Mouse (Mus musculus) A20 (cell line): ENCODE results near the gene Mrps7.

ENCODE experiments used
- DNase-seq: peaks from one replicate; pipeline ENCODE4 v3.0.0-alpha.2; 2011; ENCODE audit warnings: low read depth, low spot score

Gene Mrps7

DNA sequence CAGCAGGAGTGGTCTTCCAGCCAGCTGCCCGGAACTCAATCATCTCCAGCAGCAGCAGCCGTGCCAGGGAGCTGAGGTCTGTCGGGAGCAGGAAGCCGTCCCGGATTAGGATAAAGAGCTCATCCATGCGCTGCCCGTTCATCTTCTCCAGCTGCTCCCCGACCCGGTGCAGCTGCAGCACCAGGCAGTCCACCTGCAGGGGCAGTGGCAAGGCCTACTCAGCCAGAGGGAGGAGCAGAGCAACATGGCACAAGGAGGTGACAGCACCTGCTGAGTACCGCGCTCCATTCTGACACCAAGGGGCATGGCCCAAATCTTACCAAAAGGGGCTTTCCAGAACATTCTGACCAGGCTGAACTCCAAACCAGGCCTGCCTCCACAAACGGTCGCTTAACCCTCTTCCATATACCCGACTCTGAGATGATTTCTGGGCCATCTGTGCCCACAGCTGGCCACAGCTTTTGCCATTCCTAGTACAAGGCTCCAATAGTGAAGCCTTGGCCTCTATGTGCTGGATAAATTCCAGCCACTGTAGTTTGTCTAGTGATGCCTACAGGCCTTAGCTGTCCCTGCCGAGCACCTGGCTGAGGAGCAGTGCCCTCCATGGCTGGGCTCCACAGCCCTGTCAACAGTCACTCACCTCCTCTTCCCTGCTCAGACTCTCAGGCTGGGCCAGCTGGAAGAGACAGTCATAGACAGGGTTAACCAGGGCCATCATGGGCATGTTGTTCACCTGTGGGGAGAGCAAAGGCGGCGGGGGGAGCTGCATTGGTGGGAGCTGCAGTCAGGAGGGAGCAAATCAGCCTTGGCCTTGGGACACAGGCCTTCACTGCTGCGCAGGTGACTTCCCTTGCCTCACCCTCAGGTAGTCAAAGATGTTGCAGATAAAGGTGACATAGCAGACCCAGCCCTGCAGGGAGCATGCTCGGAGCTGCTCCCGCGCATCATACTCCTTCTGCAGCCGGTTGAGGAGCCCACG lies 5.0 kb downstream of the Mrps7 start:
- DNase-seq = peak; percentile 61

DNA sequence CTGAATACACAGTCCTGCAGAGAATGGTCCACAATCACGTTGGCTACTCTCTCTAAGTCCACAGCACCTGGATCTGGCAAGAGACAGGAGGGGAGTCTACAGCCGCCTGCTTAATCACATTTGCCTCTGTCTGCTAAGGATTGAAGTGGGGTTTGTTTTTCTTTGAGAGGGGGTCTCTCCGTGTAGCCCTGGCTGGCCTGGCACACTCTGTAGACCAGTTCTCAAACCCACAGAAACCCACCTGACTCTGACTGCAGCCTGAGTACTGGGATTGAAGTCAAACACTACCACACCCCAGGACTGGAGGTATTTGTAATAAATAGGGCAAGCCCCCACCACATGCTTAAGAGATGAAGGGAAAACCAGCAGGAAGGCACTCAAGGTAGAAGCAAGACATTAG lies 5.9 kb downstream of the Mrps7 start:
- DNase-seq = no peak

DNA sequence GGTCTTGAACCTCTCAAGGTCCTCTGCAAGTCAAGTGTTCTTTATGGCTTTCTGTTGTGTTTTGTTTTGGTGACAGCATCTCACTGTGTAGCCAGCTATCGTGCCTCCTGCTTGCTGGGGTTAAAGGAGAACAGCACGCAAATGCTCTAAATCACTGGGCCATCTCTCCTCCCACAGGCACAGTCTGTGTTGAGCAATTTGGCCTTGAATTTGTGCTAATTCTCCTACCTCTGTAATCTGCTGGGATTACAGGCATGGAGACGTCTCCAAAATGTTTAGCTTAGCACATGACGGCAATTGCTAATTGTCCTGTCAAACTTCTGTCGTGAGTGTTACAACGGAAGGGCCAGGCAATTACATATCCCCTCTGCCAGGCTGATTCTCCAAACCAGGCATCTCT lies 7.4 kb downstream of the Mrps7 start:
- DNase-seq = no peak

DNA sequence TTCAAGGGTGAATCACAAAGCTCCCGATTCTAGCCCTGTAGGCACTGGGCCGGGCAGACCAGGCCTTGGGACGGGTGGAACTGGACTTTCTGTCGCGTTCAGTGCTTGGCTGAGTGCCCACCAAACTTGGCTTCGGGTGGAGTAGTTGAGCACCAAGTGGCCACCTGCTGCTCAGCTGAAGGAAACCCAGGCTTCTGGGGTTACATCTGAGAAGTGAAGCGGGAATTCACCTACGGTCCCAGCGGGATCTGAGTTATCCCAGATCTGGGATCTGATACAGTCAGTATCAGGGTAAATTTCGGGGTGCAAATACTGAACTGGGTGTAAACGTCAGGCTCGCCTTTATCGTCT lies 8.3 kb downstream of the Mrps7 start:
- peak; percentile 76 for DNase-seq

DNA sequence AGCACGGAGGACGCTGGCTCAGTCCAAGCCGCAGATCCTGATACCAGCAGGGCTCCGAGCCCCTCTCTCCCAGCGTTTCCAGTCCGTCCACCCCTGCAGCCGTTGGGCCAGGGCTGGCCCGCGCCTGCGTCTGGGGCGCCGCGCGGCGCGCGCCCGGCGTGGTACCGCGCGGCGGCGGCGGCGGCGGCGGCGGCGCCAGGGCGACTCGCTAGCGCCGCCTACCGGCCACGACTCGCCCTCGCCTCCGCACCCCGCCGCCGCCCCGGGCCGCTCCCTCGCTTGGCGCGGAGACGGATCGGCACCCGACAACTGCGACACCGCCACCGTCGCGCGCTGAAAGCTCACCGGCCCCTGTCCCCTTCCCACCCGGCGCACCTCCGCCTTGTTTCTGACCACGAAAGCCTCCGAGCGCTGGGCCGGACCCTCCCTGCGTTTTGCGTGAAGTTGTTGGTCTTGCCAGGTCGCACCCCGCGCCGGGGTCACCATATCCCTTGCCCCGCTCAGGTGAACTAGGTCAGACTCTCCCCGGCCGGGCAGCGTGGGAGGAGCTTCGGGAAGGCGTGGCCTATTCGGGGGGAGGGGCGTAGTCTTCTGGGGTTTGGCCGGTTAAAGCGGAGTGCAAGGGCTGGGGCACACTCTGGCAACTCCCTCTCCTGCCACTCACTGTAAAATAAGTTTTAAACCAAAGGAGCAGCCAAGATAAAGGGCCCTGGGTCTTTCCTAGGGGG lies 8.8 kb downstream of the Mrps7 start, which contains the start of gene Mif4gd:
Mif4gd (minus strand) TSS at position 560 of the 728 bp plus-strand sequence.
- peak; percentile 100 for DNase-seq

DNA sequence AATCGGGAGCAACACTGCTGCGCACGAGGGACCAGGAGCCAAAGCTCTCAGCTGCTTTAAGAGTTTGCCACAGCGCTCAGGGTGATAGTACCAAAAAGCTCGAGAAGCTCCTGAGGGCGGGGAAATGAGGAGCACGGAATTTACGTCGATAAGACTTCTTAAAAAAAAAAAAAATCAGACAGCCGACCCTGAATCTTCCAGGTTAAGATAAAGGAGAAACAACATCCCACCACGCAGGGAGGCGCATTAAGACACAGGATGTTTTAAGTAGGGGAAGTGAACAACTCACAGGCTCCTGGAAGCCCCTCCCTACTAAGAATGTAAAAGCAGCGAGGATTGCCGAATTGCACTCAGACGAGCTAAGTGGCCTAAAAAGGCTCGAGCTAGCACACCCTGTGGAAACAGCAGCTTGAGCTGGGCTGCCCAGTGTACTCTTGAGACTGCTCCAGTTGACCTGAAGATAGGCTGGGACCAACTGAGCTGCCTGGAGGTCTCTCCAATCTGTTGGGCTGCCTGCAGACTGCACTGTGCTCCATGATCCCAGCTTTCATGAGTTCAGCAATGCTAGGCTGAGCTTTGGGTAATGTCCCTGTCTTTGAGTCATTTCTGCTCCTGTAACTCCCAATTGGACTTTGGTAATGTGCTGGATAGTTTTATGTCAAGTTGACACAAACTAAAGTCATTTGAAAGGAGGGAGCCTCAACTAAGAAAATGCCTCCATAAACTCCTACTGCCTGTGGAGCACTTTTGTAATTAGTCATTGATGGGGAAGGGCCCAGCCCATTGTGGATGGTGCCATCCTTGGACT lies 9.6 kb downstream of the Mrps7 start:
- DNase-seq = no peak

DNA sequence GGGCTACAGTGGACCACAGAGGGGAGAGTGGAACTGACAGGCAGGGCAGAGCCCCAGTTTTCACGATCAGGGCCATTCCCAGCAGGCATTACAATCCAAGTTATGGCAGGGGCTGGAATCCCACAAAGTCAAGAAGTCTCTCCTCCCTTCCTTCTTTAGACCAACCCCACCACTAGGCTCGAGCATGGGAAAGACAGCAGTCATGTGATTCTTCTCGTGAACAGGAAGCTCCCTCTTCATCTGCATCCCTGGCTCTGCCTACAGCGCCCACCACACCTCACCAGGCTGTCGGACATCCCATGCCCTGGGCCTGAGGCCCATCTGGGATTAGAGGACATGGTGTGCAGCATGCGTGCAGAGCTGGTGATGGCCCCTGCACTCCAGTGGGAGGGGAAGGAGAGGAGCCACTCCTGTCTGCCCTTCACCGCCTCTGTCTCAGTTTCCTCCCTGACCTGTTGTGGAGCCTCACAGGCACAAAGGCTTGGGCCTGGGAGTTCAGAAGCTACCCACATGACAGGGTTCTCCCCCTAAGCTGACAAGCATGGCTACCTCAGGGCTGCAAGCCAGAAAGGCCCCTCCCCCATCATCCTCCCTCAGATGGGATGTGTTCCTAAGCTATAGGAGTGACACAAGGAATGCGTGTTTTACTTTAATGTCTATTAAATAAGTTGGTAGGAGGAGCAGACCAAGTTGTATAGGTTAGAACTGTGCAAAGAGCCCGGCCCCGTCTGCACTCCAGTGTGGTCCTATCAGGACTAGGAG lies 10.8 kb downstream of the Mrps7 start:
- DNase-seq = peak; percentile 32

DNA sequence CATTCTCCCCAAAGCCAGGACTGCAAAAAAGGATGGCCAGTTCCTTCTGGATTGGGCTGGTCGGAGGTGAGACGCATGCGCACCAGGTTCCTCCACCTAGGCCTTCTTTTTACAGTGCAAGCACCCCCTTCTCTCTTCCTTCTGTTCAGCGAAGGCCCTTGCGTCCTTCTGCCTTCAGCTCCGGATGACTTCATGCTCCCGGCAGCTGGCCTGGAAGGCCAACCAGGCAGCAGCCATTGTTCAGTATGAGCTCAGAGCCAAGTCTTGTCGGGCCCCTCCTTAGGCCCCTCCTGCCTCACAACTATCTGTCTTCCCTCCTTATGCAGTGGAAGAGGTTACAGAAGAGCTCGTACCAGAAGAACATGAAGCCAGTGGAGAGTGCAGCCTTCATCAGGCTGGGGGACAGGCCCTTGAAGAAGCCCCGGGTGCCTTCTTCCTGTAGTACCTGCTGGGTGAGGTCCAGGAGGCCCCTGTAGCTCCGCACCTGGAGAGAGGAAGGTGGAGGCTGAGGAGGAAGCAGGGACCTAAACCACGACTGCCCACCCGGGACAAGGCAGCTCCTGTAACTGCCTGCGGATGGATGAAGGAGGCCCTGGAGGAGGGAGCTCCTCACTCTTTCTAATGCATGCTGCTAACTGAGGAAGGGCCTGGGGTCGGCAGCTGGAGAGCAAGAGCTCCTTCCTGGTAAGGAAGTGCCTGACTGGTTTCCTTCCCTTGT lies 11.5 kb downstream of the Mrps7 start:
- no peak for DNase-seq

DNA sequence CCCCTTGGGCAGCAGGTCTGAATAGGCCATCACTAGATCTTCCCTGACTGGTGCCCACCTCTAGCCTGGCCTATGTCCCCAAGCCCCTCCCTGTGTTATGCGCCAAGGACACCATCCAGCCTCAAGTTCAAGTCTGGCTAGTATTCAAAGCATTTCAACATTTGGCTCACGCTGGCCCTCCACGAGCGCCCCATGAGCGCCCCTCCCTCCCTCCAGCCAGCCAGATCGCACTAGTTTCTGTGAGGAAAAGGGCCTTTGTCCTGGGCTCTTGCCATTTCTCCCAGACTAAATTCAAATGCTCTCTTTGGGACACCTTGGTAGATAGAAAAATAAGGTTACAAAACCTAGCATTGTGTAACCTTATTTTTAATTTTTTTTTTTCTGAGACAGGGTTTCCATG lies 12.2 kb downstream of the Mrps7 start:
- DNase-seq = no peak

DNA sequence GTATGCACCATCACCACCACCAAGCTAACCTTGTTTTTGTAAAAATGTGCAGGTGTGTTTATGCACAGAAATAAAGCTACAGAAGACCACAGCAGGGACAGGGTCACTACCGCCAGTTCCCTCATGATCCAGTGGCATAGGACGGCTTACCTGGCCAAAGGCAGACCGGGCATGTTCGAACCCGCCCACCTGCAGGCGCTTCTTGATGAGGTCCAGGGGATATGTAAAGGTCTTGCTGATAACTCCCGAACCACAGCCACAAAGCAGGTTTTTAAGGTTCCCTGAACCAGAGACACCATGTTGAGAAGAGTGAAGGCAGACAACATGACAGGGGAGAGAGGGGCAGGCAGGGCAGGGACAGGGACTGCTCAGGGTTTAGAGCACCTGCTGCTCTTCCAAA lies 12.6 kb downstream of the Mrps7 start:
- DNase-seq = no peak

DNA sequence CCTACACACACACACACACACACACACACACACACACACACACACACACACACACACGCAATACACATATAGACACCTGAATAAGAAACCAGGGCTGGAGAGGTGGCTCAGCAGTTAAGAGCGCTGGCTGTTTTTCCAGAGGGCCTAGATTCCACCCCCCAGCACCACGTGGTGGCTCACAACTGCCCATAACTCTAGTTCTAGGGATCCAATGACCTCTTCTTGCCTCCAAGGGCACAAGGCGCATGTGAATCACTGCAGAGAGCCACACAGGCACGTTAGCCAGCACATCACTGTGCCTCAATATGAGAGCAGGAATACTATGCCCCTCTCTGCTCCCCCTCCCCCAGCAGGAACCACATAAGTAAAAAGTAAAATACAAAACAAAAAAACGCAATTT lies 13.2 kb downstream of the Mrps7 start:
- DNase-seq = no peak

DNA sequence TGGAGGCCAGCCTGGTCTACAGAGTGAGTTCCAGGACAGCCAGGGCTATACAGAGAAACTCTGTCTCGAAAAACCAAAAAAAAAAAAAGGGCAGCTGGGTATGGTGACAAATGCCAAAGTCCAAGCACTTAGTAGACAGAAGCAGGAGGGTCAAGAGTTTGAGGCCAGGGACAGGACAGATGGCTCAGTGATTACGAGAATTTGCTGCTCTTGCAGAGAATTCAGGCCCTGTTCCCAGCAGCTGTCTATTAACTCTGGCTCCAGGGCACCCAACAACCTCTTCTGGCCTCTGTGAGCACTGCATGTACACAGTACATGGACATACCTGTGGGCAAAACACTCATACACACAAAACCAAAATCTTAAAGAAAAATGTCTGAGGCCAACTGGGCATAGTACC lies 14.3 kb downstream of the Mrps7 start:
- DNase-seq = no peak

DNA sequence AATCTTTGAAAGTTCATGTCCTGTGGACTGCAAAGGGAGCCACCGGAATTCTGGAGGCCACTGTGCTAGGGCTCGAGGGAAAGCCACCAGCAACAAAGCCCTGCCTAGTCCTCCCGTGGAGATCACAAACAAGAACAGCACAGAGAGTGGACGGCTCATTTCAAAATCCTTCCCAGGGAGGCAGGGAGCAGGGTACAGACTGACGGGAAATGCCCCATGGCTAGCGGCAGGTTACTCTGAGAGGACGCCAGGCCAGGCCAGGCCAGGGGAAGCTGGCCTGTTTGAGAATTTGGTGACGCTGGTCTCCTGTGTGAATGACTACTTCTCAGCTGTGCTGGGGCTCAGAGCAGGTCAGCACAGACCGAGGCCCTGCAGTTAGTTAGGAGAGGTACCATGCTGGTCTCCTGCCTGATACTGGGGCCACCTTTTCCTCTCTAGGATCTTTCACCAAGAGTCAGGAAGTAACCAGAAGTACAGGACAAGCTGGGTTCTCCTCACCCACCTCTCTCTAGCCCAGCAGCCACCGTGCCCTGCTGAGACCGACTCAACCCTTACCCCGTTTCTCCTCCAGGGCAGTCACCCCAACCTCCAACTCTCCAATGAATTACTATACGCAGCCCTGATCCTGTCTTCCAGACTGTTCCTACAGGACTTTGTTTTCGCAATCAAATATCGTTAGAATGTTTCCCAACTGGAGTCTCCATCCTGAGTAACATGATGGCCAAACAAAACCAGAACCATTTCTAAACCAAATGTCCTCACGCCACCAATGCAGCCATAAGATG lies 15.2 kb downstream of the Mrps7 start:
- DNase-seq = no peak

DNA sequence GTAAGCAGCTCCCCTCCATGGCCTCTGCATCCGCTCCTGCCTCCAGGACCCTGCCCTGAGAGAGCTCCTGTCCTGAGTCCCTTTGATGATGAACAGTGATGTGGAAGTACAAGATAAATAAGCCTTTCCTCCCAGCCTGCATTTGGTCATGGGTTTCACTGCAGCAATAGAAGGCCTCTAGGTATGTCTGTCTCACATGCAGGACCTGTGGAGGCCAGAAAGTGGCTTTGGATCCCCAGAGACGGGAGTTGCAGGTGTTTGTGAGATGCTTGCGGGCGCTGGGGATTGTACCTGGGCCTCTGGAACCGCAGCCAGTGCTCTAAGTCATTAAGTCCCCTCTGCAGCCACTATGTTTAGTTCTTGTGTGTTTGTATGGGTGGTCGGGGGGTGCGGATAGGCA lies 16.2 kb downstream of the Mrps7 start:
- no peak for DNase-seq

DNA sequence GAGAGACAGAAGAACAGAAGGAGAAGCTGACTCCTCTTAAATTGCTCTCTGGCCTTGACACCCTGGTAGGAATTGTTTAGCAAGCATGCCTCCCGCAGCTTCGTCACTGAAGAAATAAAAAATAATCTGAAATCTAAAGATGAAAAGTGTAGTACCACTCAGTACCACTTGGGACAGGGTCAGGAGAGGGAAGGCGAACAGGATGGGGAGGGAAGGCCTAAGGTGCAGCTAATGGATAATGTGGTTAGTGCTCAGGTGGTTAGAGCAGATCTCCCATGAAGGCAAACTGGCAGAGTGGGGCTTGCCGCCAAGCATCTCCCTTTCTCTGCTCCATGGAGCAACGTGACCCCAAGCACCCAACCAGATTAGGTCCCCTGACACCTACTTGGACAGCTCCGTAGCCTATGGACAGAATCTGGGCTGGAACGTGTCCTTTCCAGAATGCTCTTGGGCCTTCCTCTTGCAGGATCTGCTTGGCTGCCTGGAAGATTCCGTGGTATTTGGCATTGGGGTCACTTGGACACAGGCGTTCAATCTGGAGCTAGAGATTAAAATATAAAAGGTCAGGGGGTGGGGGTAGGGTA lies 19.9 kb downstream of the Mrps7 start:
- peak; percentile 48 for DNase-seq

DNA sequence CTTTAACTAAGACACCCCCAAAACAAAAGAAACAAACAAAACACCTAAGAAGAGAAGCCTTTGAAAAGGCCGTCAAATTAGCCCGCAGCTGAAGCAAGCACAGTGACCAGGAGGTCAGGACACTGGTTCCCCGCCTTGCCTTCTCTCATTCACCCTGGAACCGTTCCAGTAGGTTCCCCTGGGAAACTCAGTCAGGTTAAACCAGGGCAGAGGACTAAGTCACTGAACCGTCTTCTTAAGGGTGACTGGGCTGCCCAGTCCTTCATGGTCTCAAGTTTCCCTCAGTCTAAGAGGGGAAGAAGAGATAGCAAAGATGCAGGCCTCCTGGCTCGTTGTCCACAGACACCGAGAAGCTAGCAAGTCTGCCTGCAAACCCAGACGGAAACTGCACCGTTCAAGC lies 22.2 kb downstream of the Mrps7 start:
- DNase-seq = no peak

DNA sequence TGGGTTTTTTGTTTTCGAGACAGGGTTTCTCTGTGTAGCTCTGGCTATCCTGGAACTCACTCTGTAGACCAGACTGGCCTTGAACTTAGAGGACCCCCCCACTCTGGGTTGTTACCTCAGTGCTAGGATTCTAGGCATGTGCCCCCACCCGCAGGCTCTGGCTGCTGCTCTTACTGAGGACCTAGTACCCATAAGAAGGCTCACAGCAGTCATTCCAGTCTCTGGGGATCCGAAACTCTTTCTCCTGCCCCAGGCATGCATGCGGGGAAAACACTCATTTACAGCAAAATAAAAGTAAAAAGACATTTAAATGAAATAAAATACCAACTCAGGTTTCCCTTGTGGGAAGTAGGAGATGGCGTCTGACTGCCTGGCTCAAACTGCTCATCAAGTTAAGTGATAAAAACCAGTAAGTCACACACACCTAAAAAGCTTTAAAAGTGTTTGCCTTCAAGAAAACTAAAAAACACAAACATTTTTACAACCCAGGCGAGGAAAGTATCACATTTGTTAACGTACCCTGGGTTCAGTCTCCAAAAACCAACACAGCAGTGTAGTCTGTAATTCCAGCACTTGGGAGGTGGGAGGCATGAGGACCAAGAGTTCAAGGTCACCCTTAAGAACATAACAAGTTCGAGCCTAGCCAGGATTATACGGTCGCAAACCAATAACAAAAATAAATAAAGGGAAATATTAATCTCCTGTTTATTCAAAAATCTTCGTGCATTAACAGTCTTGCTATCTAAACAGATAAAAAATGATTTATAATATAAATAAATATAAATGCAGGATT lies 23.3 kb downstream of the Mrps7 start:
- peak; percentile 49 for DNase-seq

DNA sequence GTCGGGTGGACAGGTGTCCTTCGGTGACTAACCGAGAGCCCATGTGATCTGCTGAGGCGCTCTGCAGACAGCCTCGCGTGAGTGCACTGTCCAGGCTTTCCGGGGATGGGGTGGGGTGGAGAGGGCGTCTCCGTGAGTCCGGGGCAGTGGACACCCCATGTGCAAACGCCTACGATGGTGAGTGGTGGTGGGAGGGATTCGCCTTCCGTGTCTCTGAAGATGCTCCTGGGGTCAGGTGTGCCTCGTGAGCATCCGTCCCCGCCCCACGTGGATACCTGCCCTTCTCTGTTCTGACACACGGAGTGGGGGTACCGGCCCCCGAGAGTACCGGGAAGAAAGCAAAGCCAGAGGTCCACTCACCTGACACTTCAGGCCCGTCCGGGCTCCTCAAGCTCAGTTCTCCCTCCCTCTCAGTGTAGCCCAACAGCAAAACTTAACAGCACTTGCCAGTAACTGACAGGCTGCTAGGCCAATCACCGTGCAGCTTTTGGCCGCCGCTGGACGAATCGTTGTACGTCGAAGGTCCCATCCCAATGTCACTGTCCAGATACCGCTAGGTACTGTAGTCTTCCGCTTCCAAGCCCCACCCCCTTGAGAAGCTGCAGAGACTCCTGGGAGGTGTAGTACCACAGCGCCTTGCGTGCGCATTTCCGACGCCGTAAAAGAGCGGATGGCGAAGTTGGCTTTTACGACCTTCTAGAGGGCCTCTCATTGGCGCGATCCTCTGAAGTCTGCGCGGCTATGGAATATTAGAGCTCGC lies 24.2 kb downstream of the Mrps7 start, which contains the start of gene Slc25a19:
Slc25a19 (minus strand) TSS at position 591 of the 760 bp plus-strand sequence.
- DNase-seq = peak; percentile 100
